Mouse (Mus musculus) embryonic fibroblast, embryonic 13.5 days (primary cell): Measurements from ENCODE around the gene Ralgps1.

Experiments used
- CTCF ChIP-seq: IDR thresholded peaks from 2 replicates; pipeline ENCODE4 v1.5.1; 2011; ENCODE audit warnings: mild to moderate bottlenecking, control low read depth, low read length, moderate library complexity, borderline replicate concordance; ENCODE audit not compliant: insufficient read depth
- POLR2A ChIP-seq: IDR thresholded peaks from 2 replicates; pipeline ENCODE4 v1.6.1; 2011; ENCODE audit warnings: low read depth, mild to moderate bottlenecking, control low read depth, low read length, moderate library complexity

DNA sequence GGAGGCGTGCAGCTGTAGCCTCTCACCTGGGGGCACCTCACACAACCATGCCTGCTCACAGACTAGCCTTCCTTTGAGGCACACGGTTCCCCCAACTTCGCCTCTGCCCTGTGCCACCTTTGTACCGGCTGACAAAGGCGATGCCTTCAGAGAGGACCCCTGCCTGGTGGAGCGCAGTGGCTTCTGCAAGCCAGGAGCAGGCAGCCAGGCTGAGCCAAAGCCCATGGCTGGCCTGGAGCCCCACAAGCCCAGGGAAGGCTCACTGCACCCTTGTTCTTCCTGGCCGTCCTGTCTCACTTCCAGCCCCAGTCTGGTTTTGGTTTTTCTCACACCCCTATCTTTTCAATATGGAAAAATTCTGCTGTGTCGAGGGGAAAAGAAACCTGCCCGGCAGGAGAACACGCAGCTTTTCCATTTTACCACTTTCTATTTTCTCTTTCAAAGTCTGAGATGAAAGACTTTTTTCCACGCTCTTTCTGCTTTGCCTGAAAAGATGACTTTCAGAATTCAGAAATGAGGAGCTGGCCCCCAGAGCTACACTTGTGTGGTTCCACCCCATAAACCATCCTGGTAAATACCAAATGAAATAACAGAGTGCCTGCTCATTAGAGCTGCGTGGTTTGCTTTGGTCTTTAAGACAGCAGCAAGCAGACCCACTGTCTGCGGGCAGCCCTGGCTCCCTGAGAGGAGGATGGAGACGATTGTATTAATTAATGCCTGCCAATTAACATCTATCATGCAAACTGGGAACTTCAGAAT lies 191.9 kb downstream of the Ralgps1 start:
- no peak for TF ChIP-seq CTCF
- TF ChIP-seq POLR2A = no peak
